Mouse (Mus musculus) thymus, adult 2 months (tissue): ENCODE data around the gene Troap.

Source experiments
- CTCF ChIP-seq: fragments of 200-500 bp; IDR thresholded peaks from 2 replicates; pipeline ENCODE4 v1.5.1; 2012; ENCODE audit warnings: mild to moderate bottlenecking, control low read depth, low read length, moderate library complexity, borderline replicate concordance; ENCODE audit not compliant: control insufficient read depth, poor library complexity, insufficient read depth; ENCODE audit errors: extremely low read depth
- POLR2A ChIP-seq: fragments of 200-500 bp; IDR thresholded peaks from 2 replicates; pipeline ENCODE4 v1.6.1; 2012; ENCODE audit warnings: mild to moderate bottlenecking, low read length, control low read depth, moderate library complexity; ENCODE audit not compliant: control insufficient read depth, poor library complexity, insufficient read depth; ENCODE audit errors: extremely low read depth

DNA sequence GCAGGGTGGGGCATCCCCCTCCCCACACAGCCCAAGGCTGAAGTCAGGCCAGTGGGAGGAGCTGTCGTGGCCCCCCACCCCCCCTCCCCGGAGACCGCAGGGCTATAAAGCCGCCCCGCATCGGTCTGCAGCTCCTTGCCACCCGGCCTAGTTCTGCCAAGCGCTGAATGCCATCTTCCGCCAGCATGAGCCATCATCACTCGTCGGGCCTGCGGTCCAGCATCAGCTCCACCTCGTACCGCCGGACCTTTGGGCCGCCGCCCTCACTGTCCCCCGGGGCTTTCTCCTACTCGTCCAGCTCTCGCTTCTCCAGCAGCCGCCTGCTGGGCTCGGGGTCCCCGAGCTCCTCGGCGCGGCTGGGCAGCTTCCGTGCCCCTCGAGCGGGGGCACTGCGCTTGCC is 19.3 kb upstream of the Troap start, which contains the start of gene Prph:
- TF ChIP-seq POLR2A (no peak), CTCF (no peak)
